Mouse (Mus musculus): Measurements from ENCODE around the gene Cdyl2. TPM values are rescaled to one million over a fixed set of nuclear protein-coding genes. Genes with fewer than 3 reads are reported as not detected.
A peak's percentile ranks its signal among the peaks of the same experiment; 100 is the strongest.

Cdyl2 gene
- 10 to 100 TPM; 18.5 to 18.9 TPM for total RNA-seq (2021)

GRCm38 (mm10) chr8:116732684-116733647 is at the start of gene Cdyl2:
Gene Cdyl2 (minus strand): TSS chr8:116732991.
- intact Hi-C loops (cut with DNase I) = loop anchor here (10.0 kb wide), 1 partner anchor 228 kb away; the partner anchor contains the start of gene Dynlrb2
- peak; percentile 85 to 87 for DNase-seq (ENCODE audit: extremely low spot score in 1 of 2, low spot score in 2 of 2)

- intact Hi-C loops (cut with DNase I) = no loop called here
- DNase-seq (ENCODE audit: extremely low spot score in 1 of 2, low spot score in 2 of 2) = no peak
Measured at GRCm38 (mm10) chr8:116780594-116780993, 47.8 kb upstream of the Cdyl2 start.

- no peak for DNase-seq (ENCODE audit: extremely low spot score in 1 of 2, low spot score in 2 of 2)
- intact Hi-C loops (cut with DNase I) = no loop called here
Measured at GRCm38 (mm10) chr8:116774220-116774619, 41.4 kb upstream of the Cdyl2 start.

GRCm38 (mm10) chr8:116772727-116773126 is 39.9 kb upstream of the Cdyl2 start:
- no peak for DNase-seq (ENCODE audit: extremely low spot score in 1 of 2, low spot score in 2 of 2)
- intact Hi-C loops (cut with DNase I) = no loop called here

- peak in 1 of 2 experiments; percentile 29 for DNase-seq (ENCODE audit: extremely low spot score in 1 of 2, low spot score in 2 of 2)
- intact Hi-C loops (cut with DNase I) = no loop called here
Measured at GRCm38 (mm10) chr8:116771797-116772343, 39.1 kb upstream of the Cdyl2 start.

GRCm38 (mm10) chr8:116770756-116771155 is 38.0 kb upstream of the Cdyl2 start:
- intact Hi-C loops (cut with DNase I) = no loop called here
- peak in 1 of 2 experiments; percentile 18 for DNase-seq (ENCODE audit: extremely low spot score in 1 of 2, low spot score in 2 of 2)

GRCm38 (mm10) chr8:116756174-116756573 is 23.4 kb upstream of the Cdyl2 start:
- no peak for DNase-seq (ENCODE audit: extremely low spot score in 1 of 2, low spot score in 2 of 2)
- intact Hi-C loops (cut with DNase I) = no loop called here

- intact Hi-C loops (cut with DNase I) = no loop called here
- no peak for DNase-seq (ENCODE audit: extremely low spot score in 1 of 2, low spot score in 2 of 2)
Measured at GRCm38 (mm10) chr8:116755557-116755956, 22.8 kb upstream of the Cdyl2 start.

DNA sequence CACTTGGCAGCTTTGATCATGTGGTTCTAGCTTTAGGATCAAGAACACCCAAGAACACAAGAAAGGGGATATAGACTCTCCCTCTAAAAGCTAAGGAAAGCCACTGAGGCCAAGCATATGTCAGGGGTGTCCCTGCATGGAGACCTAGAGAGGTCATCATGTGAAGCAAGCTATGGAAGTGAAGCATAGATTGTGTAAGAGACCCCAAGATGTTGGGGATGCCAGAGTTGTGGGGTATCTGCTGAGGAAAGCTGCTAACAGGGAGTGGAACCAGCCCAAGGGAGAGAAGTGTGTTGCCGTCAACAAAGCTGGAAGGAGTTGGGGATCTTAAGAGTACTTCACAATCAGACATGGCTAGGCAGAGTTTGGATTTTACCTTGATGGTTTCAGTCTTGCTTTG is 7.9 kb upstream of the Cdyl2 start:
- intact Hi-C loops (cut with DNase I) = no loop called here
- no peak for DNase-seq (ENCODE audit: extremely low spot score in 1 of 2, low spot score in 2 of 2)

DNA sequence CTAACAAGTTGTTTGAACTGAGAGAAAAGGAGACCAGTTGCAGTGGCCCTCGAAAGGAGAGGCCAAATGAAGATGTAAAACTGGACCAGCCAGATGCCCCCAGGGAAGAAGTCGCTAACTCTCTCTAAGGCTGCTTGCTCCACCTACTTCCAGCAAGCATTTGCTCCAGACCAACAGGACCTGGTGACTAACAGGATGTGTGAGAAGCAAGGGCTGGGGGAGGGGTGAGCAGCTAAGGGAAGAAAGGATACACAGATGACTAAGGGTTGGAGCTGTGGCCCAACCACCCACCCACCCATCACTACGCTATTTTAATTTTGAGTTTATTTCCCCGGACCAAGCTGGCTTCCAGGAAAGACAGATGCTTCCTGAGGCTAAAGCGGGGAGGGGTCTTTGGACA is 2.5 kb upstream of the Cdyl2 start:
- DNase-seq (ENCODE audit: extremely low spot score in 1 of 2, low spot score in 2 of 2) = peak in 1 of 2 experiments; percentile 69
- intact Hi-C loops (cut with DNase I) = loop anchor here (10.0 kb wide), 1 partner anchor 231 kb away; the partner anchor contains the start of gene Dynlrb2

DNA sequence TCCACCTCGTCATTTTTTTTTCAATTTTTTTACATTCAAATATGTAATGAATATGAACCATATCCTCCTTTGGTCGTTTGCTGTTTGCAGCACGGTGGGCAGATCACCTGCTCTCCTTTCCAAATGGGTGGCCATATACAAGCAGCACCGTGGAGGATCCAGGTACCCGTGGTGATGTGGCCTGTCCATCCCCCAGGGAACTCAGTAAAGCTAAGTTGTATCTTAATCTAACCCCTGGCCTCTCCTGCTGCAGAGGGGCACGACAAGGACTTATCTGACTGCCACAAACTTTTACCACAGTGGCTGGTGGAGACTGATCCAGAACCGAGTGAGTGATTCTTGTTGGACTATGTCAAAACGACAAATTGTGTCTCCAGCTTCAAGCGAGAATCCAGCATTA is 1.4 kb upstream of the Cdyl2 start:
- no peak for DNase-seq (ENCODE audit: extremely low spot score in 1 of 2, low spot score in 2 of 2)
- intact Hi-C loops (cut with DNase I) = loop anchor here (10.0 kb wide), 1 partner anchor 229 kb away; the partner anchor contains the start of gene Dynlrb2

DNA sequence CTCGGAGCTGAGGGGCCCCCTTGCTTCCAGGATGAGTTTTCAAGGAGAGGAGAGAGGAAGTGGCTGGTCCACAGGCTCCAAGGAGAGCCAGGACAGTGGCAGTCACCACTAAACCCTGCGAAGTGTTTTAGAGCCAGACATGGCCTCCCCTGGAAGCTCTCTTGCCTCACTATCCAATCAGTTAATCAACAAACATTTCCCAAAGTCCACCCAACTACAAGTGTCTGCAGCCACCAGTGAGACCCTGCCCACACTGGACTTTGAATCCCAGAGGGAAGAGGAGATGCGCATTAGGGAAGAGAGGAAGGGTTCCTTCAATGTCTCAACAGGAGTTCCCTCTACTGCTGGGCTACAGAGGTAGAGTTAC is 840 bp upstream of the Cdyl2 start:
- intact Hi-C loops (cut with DNase I) = loop anchor here (10.0 kb wide), 1 partner anchor 229 kb away; the partner anchor contains the start of gene Dynlrb2
- no peak for DNase-seq (ENCODE audit: extremely low spot score in 1 of 2, low spot score in 2 of 2)

DNA sequence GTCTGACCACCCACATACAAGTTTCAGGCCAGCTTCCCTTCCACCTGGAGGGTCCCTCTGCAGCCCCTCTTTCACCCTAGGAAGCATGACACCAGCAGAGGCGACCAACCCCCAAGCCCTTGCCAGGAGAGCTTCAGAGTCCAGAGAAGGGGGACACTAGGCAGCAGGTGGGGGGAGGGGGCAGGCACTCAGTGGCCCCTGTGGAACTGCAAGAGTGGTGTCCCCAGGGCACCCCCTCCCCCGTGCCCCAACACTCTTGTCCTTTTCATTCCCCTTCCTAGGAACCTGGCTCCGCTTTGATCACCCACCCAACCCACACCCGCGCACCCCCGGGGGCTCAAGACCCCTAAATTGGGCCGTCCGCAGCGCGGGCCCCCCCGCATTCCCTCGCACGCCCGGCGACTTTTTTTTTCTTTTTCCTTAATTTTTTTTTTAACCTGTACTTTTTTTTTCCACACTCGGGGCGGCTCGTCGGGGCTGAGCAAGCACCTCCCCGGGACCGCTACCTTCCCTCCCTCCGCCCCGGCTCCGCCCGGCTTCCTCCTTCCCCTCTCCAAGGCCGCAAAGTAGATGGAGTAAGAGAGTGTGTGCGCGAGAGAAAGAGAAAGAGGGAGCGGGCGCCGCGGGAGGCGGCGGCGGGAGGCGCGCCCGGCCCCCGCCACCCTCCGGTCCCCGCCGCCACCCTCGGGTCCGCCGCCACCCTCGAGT is 661 bp downstream of the Cdyl2 start:
- peak in 1 of 2 experiments; percentile 72 for DNase-seq (ENCODE audit: extremely low spot score in 1 of 2, low spot score in 2 of 2)
- intact Hi-C loops (cut with DNase I) = loop anchor here (10.0 kb wide), 1 partner anchor 227 kb away; the partner anchor contains the start of gene Dynlrb2

GRCm38 (mm10) chr8:116721451-116721850 is 11.3 kb downstream of the Cdyl2 start:
- DNase-seq (ENCODE audit: extremely low spot score in 1 of 2, low spot score in 2 of 2) = no peak
- intact Hi-C loops (cut with DNase I) = no loop called here

- no peak for DNase-seq (ENCODE audit: extremely low spot score in 1 of 2, low spot score in 2 of 2)
- intact Hi-C loops (cut with DNase I) = no loop called here
Measured at GRCm38 (mm10) chr8:116707496-116707895, 25.3 kb downstream of the Cdyl2 start.

DNA sequence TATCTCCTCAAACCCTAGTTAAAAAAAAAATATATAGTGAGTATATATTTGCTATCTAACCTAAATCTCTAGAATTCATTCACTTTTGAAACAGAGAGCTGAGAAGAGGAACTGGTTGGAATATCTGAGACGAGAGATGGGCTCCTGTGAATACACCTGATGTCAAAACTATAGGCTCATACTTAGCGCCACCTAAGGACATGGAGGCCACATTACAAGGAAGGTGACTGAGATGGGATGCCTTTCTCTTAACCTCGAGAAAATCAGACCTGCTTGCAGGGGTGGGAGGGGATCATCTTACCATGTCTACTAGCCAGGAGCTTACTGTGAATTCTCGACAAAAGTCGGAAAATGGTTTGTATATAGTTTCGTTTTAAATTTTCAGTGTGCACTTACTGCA is 30.3 kb downstream of the Cdyl2 start:
- intact Hi-C loops (cut with DNase I) = no loop called here
- DNase-seq (ENCODE audit: extremely low spot score in 1 of 2, low spot score in 2 of 2) = no peak

DNA sequence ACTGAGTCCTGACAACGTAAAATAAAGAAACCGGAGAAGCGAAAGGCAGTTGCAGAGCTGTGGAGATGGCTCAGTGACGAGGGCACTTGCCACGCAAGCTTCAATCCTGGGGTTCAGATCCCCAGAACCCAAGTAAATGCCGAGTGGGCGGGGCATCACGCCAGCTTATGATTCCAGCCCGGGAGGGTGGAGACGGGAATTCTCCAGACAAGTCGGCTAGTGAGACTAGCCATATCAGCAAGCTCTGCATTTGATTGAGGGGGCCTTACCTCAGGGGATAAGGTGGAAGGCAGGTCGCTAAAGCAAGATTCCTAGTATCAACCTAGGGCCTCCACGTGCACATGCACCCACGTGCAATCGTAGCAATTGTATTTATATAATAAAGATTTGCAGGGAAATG is 39.9 kb downstream of the Cdyl2 start:
- intact Hi-C loops (cut with DNase I) = no loop called here
- no peak for DNase-seq (ENCODE audit: extremely low spot score in 1 of 2, low spot score in 2 of 2)

GRCm38 (mm10) chr8:116689741-116690140 is 43.0 kb downstream of the Cdyl2 start:
- intact Hi-C loops (cut with DNase I) = no loop called here
- DNase-seq (ENCODE audit: extremely low spot score in 1 of 2, low spot score in 2 of 2) = no peak

- intact Hi-C loops (cut with DNase I) = no loop called here
- DNase-seq (ENCODE audit: extremely low spot score in 1 of 2, low spot score in 2 of 2) = no peak
Measured at GRCm38 (mm10) chr8:116676174-116676573, 56.6 kb downstream of the Cdyl2 start.

Measured in left cerebral cortex, postnatal 10 days (tissue).